Mouse (Mus musculus) c-Kit-positive CD71-positive TER-119-positive erythroid progenitor cells, embryonic 14.5 days (primary cell): ENCODE data around the gene Slc17a9.
A peak's percentile ranks its signal among the peaks of the same experiment; 100 is the strongest.
"Not testable (repeated sequence)": the region's sequence is repeated elsewhere in the genome, so short reads cannot be mapped to it uniquely, and the experiment has no call there.

Experiments
- DNase-seq: peaks from one replicate; pipeline ENCODE4 v3.0.0-alpha.2; 2013; ENCODE audit warnings: low spot score

Gene Slc17a9

DNA sequence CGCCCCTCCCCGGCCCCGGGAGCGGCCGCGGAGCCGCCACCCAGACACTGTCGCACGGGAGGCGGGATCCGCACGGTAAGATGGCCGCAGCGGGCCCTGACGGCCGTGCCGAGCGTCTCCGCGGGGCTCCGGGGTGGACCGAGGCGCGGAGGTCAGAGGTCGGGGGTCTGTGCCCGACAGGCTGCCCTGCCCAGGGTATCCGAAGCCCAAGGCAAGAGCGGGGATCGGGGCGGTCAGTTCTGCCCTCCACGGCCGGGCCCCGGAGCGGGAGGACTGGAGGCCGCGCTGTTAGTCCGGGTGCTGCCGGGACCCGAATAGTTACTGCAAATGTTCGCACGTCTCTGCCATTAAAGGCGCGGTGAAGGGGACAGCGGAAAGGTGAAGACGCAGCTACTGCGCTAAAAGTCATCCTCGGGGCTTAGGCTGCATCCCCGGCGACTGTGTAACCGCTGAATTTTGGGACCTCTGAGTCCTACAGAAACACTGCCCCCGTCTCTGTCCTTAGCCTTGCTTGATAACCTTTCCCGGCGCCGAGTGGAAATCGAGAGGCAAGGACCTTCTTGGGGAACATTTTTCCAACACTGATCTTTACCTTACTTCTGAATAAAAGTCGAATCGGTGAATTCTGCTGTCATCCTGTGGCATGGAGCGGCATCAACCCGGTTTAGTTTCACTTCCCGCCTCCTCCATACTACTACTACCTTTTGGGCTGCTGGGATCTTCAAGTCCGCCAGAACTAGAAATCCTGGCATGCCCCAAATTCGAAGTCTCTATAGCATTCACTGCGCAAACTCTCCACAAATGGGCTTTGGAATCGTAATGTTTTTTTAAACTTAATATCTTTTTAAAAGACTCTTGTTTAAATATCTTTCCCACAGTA, 14.5 kb upstream of the Slc17a9 start:
- peak; percentile 45 for DNase-seq

DNA sequence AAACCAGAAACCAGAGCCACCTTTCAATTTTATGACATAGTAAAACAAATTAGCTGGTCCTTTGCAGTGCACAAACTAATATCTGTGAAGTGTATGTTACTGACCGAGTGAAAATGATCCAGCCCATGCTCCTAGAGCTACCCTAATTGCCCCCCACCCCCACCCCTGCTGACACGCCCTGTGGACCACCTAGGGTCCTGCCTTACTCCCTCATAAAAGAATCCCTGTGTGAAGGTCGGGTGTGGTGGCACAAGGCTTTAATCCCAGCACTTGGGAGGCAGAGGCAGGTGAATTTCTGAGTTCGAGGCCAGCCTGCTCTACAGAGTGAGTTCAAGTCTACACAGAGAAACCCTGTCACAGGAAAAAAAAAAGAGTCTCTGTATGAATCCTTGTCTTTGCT, 13.5 kb upstream of the Slc17a9 start:
- DNase-seq, result no peak

DNA sequence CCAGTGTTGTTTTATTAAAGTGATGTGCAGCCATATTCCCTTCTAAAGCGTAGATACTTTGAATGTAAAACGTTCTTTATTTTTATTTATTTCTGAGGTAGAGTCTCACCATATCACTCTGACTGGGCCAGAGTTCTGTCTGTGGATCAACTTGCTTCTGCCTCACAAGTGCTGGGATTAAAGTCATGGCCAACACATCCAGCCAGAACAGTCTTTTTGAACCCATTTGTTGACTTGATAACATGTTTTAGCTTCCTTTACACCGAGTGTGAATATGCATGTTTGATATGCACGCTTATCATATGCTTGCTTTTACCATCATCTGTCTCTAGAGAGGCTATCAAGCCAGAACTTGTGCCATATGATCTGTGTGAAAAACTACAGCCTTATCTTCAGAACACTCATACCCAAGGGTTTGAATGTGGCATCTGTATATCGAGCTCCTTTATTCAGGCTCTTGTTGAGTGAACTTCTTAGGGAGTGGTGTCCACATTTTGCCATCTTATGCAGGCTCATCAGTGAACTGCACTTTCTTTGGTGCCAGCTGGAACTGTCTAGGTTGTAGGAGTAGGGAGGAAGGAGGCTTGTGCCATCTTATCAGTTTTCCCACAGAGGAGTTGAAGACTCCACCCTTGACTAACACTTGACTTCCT, 12.9 kb upstream of the Slc17a9 start:
- peak; percentile 86 for DNase-seq

DNA sequence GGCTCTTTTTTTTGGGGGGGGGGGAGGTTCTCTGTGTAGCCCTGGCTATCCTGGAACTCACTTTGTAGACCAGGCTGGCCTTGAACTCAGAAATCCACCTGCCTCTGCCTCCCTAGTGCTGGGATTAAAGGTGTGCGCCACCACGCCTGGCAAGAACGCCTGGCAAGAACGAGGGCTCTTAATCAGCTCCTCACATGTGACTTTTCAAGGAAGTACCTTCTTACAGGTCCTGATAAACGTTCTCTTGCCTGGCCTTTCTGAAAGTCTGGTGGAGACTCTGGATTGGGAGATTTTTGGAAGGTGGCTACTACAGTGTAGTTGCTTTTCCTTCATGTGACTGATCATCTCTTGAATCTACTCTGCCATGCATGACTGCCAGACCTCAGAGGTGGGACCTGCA, 2.3 kb upstream of the Slc17a9 start:
- not testable (repeated sequence) for DNase-seq

DNA sequence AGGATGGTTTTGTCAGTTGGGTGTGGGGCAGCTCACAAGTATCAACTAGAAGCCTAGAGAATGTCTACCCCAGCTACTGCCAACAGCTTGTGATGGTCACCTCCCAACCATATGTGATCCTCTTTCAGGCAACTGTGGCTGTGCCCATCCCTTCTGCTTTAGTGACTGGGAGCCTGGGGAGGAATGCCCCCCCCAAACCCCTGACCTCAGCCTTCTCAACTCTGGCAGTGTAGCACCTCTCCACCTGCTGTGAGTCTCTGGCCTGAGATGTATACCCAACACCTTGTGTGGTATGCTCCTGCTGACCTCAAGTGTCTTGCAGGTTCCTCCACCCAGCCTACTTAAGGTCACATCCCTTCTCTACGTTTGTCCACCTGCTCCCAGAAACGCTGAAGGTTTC, 1.2 kb upstream of the Slc17a9 start:
- DNase-seq, result no peak

DNA sequence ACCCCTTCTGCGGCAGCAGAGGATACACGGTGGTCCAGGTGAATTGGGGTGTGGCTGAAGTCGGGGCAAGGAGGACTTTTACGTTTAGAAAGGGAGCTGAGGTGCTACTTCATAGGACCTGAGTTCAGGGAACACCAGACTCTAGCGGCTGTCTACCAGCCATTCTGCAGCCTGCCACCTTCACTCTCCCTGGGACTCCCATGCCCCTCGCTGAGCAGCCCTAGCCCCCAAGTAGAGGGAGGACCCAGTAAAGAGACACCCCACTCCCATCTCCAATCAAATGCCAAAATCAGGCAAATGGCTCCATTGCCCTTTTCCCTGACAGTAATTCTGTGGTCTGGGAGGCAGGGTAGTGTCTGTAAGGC, 333 bp downstream of the Slc17a9 start:
- DNase-seq, result no peak

DNA sequence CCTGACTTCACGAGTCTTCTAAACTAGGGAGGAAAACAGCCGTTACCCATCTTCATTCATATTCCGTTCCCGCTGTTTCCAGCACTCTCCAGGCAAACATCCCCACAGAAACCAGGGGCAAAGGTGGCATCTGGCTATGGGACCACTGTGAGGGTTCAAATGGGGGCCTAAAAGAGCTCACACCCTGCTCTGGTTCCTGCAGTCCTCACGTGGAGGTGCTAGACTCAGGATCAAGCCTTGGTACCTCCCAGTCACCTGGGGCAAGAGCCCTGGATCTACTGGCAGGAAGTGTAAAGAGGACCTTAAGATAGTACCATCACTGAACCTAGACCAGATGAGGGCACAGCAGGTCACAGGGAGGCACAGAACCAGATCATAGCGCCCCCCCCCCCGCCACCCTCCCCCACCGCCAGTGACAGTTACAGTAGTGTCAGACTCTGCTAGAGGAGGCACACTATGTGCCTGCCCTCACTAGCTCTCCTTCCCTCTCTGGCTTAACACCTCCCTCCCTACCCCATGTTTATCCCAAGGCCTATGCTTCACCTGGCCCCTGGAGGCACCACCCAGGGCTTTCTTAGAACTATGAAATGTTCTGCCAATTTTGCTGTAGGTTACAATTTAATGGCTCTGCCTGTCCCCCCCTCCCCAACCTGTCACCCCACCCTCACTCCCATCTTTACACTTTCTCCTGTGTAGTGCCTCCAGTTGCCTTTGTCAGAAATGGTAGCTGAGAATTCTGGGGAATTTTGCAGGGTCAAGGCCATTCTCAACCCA, 980 bp downstream of the Slc17a9 start:
- no peak for DNase-seq

DNA sequence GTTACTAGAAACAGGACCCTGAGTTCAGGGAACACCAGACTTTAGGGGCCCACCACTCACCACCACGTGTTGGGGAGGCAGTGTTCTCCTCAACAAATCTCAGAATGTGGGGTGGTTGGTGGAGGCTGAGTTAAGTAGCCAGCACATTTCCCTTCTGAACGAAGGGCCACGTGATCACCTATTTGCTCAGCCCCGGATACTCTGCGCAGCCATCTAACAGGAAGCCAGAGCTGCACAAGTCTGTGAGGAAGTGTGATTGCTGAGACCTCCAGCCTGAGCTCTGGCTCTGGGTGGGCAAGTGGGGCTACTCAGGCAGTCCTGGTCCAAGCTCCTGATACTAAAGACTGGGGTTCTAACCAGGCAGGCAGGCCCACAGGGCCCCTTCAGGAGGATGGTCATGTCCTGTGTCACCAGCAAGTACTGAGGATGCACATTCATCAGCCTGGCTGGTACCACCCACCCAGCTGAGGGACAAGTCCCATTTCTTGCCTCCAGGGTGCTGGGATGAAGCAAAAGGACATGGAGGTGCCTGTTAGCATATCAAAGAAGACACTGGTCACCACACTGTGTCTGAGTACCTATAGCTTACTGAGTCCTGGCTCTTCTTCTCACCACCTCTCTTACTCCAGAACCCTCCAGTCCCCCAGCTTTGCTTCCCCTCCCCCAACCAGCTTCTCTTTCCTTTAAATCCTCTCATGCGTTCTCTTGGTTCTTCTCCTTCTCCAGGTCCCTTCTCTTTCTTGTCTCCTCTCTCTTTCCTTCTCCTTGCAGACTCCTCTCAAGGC, 1.8 kb downstream of the Slc17a9 start:
- DNase-seq, result no peak

DNA sequence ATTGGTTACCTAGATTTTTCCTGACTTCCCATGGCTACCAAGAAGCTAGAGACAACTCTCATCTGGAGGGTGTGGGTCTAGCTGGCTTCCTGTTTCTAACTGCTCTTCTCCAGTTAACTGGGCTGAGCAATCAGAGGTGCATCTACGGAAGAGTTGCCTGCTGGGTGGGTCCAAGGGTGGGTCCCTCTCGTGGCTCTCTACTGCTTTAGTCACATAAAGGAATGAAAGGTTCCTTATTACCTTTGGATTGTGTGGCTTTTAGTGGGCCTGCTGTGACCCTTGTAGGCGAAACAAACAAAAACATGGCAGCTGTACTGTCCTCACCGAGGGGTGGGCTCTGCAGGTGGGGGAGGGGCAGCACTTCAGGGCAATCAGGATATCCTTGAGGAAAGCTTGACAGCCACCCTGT, 2.6 kb downstream of the Slc17a9 start:
- no peak for DNase-seq

DNA sequence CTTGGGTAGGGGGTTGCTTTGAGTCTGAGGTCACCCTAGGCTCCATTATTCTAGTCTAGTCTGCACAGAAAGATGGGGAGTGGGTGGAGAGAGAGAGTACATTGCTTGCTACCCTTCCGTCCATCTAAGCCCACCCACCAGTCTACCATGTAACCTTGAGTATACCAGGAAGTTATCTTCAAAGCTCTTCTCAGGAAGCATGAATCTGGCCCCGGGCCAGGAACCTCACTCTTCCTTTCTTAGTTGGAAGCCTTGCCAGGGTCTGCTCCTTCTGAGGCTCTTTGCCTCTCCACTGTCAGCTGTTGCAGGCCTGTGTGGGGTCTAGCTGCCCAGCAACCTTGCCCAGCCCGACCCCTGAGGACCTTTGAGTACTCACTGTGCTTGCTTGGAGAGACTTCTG, 6.0 kb downstream of the Slc17a9 start:
- no peak for DNase-seq

DNA sequence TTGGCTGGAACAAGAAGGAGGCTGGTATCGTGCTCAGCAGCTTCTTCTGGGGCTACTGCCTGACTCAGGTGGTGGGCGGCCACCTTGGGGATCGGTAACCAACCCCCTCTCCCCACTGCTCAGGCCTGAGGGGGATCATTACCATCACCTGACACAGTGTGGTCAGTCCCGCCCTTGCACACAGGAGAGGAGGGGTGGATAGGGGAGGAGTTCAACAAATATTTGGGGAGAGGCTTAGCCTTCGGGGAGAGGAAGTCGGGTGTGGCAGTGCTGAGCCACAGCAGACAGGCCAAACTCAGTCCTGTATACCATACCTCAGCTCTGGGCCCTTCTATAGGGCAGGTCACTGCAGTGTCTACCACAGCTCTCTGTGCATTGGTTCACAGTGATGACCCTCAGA, 6.9 kb downstream of the Slc17a9 start:
- DNase-seq, result no peak

DNA sequence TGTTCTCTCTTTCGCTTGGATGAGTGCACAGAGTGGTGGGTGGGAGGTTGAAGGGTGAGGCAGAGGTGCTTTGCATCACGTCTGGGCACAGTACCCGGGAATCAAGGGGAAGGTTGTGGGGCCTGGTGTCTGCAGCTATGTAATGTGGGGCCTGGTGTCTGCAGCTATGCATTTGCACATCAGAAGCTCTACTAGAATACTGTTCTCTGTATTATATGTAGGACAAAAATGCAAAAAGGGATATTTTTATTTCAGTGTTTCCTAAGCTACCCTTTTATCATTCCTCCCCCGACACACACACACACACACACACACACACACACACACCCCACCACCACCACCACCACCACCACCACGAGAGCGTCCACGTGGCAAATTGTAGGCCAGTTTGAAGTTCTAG, 10.2 kb downstream of the Slc17a9 start:
- DNase-seq, result no peak

DNA sequence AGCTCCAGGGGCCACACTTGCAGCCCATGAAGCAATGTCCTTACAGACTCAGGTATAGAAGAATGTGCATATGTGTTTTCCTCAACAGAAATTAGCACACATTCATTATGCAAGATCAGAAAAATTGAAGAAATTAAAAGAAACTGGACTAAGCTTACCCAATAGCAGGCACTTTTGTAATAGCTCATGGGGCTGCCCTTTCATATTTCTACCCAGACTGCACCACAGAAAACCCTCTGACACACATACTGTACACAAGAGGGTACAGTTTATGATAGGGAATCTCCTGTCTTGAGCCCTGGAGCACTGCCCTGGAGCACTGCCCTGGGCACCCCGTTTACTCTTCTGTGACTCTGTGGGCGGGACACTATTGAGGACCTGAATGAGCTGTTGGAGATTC, 12.9 kb downstream of the Slc17a9 start:
- DNase-seq, result no peak

DNA sequence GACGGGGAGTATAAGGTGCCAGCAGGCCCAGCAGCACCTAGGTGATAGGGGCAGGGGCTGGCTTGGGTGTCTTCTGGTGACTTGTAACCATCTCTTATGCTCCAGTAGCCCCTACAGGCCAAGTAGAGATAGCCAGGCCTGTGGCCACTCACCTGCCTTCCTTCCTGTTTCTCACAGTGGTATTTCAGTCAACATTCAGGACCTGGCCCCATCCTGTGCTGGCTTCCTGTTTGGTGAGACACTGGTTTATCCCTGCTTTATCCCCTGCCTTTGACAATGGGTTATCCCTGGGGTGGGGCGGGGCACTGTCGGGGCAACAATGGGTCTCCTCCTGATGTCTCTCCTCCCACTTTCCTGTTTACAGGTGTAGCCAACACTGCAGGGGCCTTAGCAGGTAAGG, 15.3 kb downstream of the Slc17a9 start:
- no peak for DNase-seq

DNA sequence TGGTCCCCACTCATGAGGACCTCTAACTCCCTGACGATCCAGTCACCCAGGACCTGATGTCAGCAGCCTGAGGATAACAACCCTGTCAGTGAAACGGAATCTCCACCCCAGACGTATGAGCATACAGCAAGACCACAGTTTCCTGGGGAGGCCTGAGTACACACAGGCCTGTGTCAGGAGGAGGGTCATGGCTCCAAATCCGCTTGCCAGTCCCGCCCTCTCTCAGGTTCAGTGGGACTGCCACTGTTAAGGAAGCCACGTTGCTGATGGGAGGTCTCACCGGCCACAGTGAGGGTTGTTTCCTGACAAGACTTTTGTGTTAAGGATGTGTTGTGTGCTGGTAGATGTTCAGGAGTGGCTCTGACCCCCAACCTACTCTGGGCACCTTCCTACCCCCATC, 16.4 kb downstream of the Slc17a9 start:
- no peak for DNase-seq

DNA sequence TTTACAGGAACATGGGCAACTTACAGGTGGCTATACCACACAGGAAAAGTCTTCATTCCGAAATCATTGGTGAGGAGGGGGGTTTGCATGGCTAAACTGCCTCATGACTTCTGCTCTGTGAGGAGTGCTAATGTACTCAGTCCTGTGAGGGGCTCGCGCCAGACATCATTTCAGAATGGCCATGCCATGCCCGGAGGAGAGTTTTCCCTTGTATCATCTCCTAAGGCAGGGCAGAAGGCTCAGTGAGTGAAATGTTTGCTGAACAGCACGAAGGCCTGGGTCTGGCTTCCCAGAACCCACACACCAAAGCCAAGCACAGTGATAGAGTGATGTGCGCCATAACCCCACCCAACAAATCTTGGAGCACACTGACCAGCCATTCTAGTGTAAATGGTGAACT, 17.8 kb downstream of the Slc17a9 start:
- no peak for DNase-seq

DNA sequence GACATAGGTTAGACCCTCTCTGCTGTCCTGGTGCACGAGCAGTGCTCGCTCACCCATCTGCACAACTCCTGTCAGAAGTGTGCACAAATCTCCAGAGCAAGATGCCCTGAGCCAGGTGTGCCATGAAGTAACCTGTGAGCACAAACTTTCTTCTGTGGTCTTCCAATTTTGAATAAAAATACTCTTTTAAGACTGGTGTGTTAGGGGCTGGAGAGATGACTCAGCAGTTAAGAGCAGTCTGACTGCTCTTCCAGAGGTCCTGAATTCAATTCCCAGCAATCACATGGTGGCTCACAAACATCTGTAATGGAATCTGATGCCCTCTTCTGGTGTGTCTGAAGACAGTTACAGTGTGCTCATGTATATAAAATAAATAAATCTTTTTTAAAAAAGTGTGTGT, 18.3 kb downstream of the Slc17a9 start:
- no peak for DNase-seq

DNA sequence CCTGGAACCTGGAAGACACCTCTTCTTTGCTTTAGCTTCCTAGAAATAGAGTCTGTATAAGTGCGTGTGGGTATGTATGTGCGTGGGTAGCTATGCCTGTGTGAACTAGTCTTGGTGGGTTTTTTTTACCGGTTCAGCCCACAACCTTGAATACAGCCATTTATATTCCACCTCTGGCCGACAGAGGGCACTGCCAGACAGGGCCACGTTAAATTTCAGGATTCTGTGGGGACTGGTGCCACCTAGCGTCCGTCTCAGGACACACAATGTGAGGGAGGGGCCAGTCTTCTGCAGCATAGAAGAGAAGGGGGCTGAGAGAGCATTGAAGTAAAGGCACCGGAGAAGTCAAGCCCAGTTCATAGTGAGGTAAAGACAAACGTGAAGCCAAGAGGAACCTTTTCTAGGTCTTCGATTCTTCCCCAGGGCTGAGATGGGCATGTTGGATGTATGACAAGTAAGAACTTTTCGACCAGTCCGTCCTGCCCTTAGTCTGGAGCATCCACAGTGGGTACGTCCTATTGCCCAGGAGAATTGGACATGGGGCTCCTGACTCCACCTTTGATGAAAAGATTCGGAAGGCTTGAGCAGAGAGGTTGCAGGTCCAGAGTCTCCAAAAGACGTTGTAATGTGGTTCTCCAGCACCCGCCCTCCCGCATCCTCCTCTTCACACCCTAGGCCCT, 20.3 kb downstream of the Slc17a9 start:
- peak; percentile 82 for DNase-seq

DNA sequence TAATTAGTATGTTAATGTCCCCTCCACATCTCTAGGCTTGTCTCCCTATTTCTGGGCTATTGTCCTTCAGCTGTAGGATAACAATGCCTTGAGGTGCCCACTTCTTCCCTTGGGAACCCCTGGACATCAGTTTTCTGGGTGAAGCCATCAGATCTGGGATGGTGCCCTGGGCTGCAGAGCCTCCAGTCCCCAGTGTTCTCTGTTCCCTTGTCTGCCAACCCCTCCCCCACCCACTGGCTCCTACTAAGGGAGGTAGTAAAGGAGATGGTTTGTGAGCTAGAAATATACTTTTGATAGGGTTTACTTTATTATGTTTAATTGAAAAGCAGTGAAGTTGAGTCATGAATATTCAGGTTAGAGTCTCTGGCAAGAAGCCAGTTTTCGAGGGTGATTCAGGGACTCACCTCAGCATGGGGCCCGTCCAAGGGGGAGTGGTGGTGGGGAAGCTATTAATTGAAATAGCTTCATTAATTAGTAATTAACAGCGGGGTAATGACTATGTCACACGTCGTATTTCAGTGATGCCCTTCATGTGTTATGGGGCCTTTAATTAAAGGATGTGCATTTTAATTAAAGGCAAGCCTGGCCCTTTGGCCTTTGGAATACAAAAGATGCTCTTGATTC, 21.6 kb downstream of the Slc17a9 start:
- no peak for DNase-seq

DNA sequence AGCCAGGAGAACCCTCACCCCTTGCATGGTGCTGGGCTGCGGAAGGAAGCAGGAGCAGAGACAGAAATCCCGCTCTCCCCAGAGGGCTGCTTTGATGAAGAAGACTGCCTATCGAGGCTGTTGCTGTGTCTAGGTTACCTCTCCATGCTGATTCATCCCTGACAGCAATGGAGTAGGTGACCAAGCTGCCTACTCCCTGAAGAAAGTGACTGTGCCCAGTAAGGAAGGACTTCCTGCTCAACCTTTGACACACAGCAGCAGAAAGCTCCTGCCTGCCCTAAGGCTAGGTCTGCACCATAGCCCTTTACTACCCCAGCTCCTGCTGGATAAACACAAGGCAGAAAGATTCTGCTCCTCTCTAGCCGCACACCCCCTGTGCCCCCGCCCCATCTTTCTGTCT, 23.8 kb downstream of the Slc17a9 start:
- no peak for DNase-seq
